Mouse (Mus musculus) ES-CJ7 (cell line): Measurements from ENCODE around the gene Tmem254c.
"Not testable (repeated sequence)": the region's sequence is repeated elsewhere in the genome, so short reads cannot be mapped to it uniquely, and the experiment has no call there.

ENCODE experiments used
- DNase-seq: peaks from one replicate; pipeline ENCODE4 v3.0.0; 2011; ENCODE audit warnings: low read depth, low spot score

Tmem254c gene

DNA sequence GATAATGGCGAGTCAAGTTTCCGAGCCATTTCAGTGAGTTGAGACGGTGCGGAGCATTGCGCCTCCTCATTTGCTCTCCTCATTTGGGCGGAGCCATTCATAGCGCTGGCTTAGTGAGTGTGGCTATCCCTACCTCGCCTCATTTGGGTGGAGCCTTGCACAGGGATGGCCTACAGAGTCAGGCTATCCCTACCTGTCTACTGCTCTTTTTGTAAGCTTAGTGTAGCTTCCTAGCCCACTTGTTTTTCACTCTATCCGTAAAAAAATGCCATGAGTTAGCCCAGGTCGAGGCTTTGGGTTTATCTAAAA, at the start of gene Tmem254c:
Gene Tmem254c (minus strand): TSS at position 31 of the 309 bp plus-strand sequence.
- not testable (repeated sequence) for DNase-seq

GRCm38 (mm10) chr14:26097622-26098021, 30.5 kb upstream of the Tmem254c start:
- not testable (repeated sequence) for DNase-seq

- not testable (repeated sequence) for DNase-seq
These were observed 14.8 kb upstream of the Tmem254c start, which contains the start of gene Cphx3 for GRCm38 (mm10) chr14:26081997-26082396. Gene Cphx3, plus strand, starts transcription at chr14:26082297.

- DNase-seq = not testable (repeated sequence)
These were observed 14.1 kb upstream of the Tmem254c start, which contains the start of gene Cphx2 for GRCm38 (mm10) chr14:26081216-26081615. Gene Cphx2, plus strand, starts transcription at chr14:26081516.

GRCm38 (mm10) chr14:26076620-26077390, 9.7 kb upstream of the Tmem254c start:
- DNase-seq = not testable (repeated sequence)

DNA sequence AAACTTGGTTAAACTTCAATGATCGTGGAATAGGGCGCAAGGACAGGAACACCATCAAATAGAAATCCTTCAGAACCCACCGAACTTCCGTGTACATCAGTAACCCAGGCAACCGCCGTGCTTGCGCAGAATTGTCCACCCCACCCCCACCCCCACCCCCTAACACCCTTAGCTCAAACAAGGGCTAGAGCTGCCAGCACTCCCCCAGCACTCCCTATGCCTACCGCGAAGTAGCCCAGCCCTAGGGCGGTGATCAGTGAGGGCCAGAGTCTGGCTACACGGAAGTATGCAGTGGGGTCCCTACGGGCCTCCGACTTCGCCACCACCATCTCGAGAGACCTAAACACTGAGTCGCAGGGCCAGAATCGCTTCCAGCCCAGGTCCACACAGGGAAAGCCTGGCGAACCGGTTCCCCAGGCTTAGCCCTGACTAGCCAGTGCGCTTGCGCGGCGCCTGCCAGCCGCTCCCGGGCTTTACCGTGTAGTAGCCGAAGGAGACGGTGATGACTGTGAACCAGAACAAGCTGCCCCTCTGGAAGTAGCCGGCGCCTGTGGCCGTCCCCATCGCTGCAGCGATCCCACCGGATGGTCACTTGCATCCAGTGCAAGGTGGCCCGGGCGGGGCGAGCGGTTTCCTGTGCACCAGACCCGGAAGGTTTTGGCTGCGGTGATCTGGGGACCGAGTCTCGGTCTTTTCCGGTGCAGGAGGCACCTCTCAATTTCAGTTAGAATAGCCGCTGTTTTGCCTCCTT, 406 bp downstream of the Tmem254c start:
- DNase-seq = not testable (repeated sequence)

GRCm38 (mm10) chr14:26059362-26059761, 7.8 kb downstream of the Tmem254c start:
- DNase-seq = not testable (repeated sequence)

GRCm38 (mm10) chr14:26058184-26058583, 9.0 kb downstream of the Tmem254c start:
- not testable (repeated sequence) for DNase-seq

GRCm38 (mm10) chr14:26048767-26049166, 18.4 kb downstream of the Tmem254c start:
- not testable (repeated sequence) for DNase-seq

DNA sequence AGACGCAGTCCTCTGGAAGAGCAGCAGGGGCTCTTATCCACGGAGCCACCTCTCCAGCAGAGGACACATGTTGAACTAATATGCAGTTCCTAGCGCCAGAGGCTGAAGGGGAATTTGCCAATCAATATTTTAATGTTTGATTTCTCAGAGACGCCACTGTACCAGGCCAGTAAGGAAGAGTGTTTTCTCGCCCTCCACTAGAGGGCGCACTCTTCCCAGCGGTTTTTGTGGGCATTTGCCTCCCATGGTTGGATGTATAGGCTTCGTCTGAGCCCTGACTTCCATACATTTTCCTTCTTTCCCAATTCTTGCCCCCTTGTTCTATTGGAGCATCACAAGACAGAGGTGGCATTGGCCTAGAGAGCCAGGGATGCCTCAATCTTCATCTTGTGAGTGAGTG, 20.1 kb downstream of the Tmem254c start:
- DNase-seq = not testable (repeated sequence)

DNA sequence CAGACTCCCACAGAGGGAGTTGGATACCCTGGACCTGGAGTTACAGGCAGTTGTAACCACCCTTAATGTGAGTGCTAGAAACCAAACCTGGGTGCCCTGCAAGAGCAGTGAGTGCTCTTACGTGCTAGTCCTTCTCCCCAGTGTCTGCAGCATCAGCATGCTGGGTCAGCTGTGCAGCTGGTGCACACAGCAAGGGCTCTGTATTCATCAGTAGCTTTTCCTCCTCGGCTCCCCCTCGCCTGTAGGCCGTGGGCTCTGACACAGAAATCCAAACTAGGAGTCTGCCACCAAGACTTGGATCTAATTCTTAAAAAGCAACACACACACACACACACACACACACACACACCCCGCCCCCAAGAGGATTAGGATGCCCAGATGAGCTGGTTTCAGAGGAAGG, 22.1 kb downstream of the Tmem254c start:
- DNase-seq = not testable (repeated sequence)

GRCm38 (mm10) chr14:26042611-26043010, 24.5 kb downstream of the Tmem254c start, which contains the start of gene Gm9780:
Gene Gm9780, minus strand, starts transcription at chr14:26042711.
- DNase-seq = not testable (repeated sequence)

- not testable (repeated sequence) for DNase-seq
These were observed 31.7 kb downstream of the Tmem254c start for GRCm38 (mm10) chr14:26035439-26035838.

DNA sequence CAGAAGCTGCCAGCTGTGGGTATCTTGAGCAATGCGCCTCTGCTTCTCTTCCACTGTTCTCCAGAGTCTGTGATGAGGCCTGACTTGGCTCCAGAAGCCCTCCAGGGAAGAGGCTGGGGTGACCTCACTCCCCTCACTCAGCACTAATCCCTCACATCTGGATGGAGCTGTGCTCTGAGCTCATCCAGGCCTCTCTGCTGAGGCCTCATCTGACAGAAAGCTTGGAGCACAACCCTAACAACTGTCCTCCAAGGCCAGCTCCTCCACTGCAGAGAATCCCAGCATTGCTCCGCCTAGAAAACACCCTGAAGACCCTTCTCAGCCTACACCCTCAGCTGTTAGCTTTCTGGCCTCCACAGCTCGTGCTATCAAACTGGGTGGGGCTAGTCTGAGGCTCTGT, 32.8 kb downstream of the Tmem254c start:
- DNase-seq = not testable (repeated sequence)

DNA sequence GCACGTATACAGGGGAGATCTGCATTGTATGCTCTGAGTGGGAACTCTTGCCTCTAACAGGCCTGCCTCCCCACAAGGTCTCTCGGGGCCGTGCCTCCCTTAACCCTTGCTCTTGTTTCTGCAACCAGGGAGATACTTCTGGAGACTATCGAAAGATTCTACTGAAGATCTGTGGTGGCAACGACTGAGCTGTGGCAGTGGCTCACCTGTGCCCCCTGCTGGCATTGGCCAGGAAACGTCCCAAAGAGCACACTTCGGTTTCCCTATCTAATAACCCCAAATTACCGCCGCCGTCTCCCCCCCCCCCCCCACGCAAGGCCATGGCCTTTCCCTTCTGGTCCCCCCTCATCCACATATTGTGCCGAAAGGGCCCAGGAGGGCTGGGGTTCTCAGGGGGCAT, 41.5 kb downstream of the Tmem254c start:
- DNase-seq = not testable (repeated sequence)

DNA sequence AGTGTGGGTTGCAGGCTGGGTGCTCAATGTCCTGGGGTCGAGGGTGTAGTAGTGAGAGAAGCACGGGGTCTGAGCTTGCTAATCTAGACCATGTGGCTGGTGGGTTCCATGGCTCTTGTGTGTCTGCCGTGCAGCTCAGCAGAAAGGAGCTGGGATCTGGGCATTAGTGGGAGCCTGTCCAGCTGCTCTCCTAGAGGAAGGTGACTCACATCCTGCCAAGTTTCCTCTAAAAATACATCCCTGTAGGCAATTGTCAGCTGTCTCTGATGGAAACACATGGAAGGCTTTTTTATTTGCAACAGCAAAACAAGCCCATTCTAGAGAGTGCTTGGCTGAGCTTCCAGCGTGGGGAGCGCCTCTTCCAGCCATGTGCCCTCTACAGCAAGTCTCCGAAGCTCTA, 44.3 kb downstream of the Tmem254c start:
- not testable (repeated sequence) for DNase-seq

GRCm38 (mm10) chr14:26021555-26021954, 45.6 kb downstream of the Tmem254c start:
- DNase-seq = not testable (repeated sequence)

DNA sequence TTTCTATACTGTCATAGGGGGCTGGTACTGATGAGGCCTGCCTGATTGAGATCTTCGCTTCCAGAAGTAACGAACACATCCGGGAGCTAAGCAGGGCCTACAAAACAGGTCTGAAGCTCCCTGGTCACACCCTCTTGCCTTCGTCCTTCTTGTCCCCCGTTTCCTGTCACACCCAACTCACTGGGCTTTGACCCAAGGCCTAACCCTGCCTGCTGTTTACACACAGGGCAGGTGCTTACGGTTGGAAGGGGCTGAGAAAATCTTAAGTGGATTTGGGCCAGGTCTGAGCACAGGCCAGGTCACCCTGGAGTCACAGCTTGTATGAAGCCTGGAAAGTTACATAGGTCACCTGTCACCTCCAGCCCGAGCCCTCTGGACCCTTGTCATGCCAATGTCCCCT, 50.7 kb downstream of the Tmem254c start:
- not testable (repeated sequence) for DNase-seq
